Mouse (Mus musculus) intestine, embryonic 16.5 days (tissue): ENCODE measurements around the gene Zfp609. TPM values are rescaled to one million over a fixed set of nuclear protein-coding genes. Genes with fewer than 3 reads are reported as not detected.

ENCODE experiments used
- ATAC-seq: fragments of 200-750 bp; cut with Nextera tagmentation; 2 replicates; pipeline ENCODE4 v1.8.0; 2017; ENCODE audit warnings: moderate TSS enrichment, moderate library complexity
- H3K27ac ChIP-seq: fragments of 300-500 bp; sonication (generic); 2 replicates; pipeline ENCODE4 v1.5.1; 2014; ENCODE audit warnings: mild to moderate bottlenecking, low read length
- H3K27me3 ChIP-seq: fragments of 300-500 bp; sonication (generic); replicated peaks from 2 replicates; pipeline ENCODE4 v1.6.1; 2014; ENCODE audit warnings: low read length, control low read depth, mixed read lengths; ENCODE audit not compliant: control insufficient read depth, insufficient read depth
- H3K36me3 ChIP-seq: fragments of 300-500 bp; sonication (generic); 2 replicates; pipeline ENCODE4 v1.6.1; 2014; ENCODE audit warnings: low read length, control low read depth; ENCODE audit not compliant: control insufficient read depth, insufficient read depth
- H3K4me1 ChIP-seq: fragments of 300-500 bp; sonication (generic); 2 replicates; pipeline ENCODE4 v1.6.1; 2014; ENCODE audit warnings: low read length, control low read depth, mixed read lengths; ENCODE audit not compliant: control insufficient read depth, insufficient read depth
- H3K4me2 ChIP-seq: fragments of 300-500 bp; sonication (generic); 2 replicates; pipeline ENCODE4 v1.6.1; 2014; ENCODE audit warnings: low read depth, low read length, control low read depth
- H3K4me3 ChIP-seq: fragments of 300-500 bp; sonication (generic); 2 replicates; pipeline ENCODE4 v1.5.1; 2014; ENCODE audit warnings: mild to moderate bottlenecking, low read length
- H3K9ac ChIP-seq: fragments of 300-500 bp; sonication (generic); 2 replicates; pipeline ENCODE4 v1.6.1; 2014; ENCODE audit warnings: low read depth, low read length
- H3K9me3 ChIP-seq: fragments of 300-500 bp; sonication (generic); 2 replicates; pipeline ENCODE4 v1.6.1; 2016; ENCODE audit warnings: low read length, control low read depth; ENCODE audit not compliant: control insufficient read depth
- WGBS: fragments of 180-500 bp; shearing (Covaris S2); extraction: QIAGEN DNeasy Blood & Tissue Kit; methylation state at CpG from one replicate; pipeline ENCODE4 v1.1.7; 2014; 5-methylcytosine and 5-hydroxymethylcytosine counted together
- polyA plus RNA-seq: library from polyadenylated mRNA; unstranded; fragments of >200 nt; fragmentation: Nextera tagmentation; extraction: Ambion mirVana; gene quantifications from 2 replicates; pipeline ENCODE4 v1.2.1, GENCODE M21; 2015

Zfp609 gene
- polyA plus RNA-seq, 1 experiment from 2014 or later = 4.2 TPM

DNA sequence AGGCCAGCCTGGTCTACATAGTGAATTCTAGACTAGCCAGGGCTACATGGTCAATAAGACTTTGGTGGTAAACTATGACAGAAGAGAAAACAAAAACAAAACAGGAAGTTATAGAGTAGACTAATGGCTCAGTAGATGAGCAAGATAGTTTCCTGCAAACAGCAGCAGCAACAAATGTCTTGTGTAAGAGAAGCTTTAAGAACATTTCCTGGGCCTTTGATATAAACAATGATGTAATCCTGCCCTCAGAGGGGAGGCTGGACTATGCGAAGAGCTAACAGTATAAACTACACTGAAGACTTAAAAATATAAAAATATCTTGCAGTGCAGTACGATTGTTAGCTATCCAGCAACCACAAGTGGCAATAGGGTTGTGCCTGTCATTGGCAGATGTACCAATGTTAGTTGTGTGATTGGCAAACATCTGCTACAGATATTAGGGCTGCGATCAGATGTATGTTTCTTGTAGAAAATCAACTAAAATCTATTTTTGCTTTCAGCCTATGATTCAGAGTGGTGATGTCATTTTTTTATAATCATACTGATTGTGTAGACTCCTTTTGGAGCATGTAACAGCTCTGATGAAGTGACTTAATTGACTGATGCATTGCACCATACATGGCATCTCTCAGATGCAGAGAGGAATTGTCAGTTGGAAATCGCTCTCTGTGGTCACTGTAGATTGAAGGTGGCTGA, 146.3 kb downstream of the Zfp609 start:
- no peak overlapping the region for H3K9ac ChIP-seq
- no peak for ATAC-seq
- H3K27me3 ChIP-seq = no peaks in the 10 kb centered on the region
- H3K4me1 ChIP-seq = peaks cover 39% of the 10 kb centered on the region
- H3K4me2 ChIP-seq = no peak overlapping the region
- H3K27ac ChIP-seq = no peak overlapping the region
- no peak overlapping the region for H3K4me3 ChIP-seq
- H3K36me3 ChIP-seq = no peaks in the 10 kb centered on the region
- WGBS = 72% methylated on average over 4 of the region's 4 CpGs
- no peaks in the 10 kb centered on the region for H3K9me3 ChIP-seq

DNA sequence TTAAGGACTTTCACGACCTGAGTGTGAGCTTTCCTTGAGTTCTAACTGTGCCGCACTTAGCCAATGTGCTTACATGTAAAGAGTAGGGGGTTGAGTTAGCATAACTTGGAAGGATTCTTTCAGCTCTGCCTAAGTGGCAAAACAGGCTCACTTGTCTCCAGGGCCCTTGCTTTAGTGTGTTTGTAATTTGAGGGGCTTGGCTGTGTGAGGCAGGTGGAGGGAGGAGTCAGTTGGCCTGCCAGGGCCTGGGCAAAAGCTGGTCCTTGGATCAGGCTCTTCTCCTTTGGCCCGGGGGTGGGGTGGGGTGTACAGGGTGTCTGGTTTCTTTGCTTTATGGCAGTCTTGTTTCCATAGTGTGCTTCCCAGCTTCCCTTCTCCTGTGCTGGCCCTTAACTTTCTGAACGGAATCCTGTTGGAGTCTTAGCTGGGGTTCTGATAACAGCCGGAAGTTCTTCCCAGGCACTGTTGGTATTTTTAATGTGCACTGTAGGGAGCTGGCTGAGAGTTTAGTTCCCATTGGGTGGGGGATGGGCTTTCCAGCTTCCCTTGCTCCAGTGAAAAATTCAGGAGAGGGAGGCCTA, 148.1 kb downstream of the Zfp609 start:
- H3K36me3 ChIP-seq = no peaks in the 10 kb centered on the region
- peak overlapping the region; percentile 68 for H3K27ac ChIP-seq
- peaks cover 36% of the 10 kb centered on the region for H3K4me1 ChIP-seq
- no peaks in the 10 kb centered on the region for H3K27me3 ChIP-seq
- peak overlapping the region; percentile 50 for H3K9ac ChIP-seq
- 19% methylated on average over 5 of the region's 5 CpGs for WGBS
- H3K9me3 ChIP-seq = no peaks in the 10 kb centered on the region
- no peak; the same call in 1 of the 2 replicates for ATAC-seq
- H3K4me3 ChIP-seq = peak overlapping the region; percentile 18
- H3K4me2 ChIP-seq = peak overlapping the region; percentile 75

DNA sequence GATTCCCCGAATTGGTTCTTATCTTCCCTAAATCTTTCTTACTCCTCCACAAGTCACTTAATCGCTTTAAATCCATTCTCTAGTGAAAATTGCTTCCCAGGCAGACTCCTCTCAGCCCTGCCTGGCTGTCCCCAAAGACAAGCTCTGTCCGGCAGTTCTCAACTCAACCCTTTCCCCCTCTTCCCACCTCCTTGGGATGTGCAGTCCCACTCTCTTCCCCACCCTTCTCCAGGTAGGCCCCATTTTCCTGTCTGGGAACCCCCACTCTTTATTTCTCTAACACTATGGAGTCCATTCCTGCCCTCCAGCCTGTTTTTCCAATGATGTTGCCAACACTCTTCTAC, 150.3 kb downstream of the Zfp609 start:
- Histone ChIP-seq H3K36me3 (no peaks in the 10 kb centered on the region), H3K9ac (peak overlapping the region; percentile 75), H3K4me1 (peaks cover 36% of the 10 kb centered on the region), H3K9me3 (no peaks in the 10 kb centered on the region), H3K4me2 (peak overlapping the region; percentile 75), H3K27ac (peak overlapping the region; percentile 44; the same call in 1 of the 2 replicates), H3K27me3 (no peaks in the 10 kb centered on the region), H3K4me3 (peak overlapping the region; percentile 61)
- WGBS = 11% methylated on average over 3 of the region's 3 CpGs
- no peak for ATAC-seq

DNA sequence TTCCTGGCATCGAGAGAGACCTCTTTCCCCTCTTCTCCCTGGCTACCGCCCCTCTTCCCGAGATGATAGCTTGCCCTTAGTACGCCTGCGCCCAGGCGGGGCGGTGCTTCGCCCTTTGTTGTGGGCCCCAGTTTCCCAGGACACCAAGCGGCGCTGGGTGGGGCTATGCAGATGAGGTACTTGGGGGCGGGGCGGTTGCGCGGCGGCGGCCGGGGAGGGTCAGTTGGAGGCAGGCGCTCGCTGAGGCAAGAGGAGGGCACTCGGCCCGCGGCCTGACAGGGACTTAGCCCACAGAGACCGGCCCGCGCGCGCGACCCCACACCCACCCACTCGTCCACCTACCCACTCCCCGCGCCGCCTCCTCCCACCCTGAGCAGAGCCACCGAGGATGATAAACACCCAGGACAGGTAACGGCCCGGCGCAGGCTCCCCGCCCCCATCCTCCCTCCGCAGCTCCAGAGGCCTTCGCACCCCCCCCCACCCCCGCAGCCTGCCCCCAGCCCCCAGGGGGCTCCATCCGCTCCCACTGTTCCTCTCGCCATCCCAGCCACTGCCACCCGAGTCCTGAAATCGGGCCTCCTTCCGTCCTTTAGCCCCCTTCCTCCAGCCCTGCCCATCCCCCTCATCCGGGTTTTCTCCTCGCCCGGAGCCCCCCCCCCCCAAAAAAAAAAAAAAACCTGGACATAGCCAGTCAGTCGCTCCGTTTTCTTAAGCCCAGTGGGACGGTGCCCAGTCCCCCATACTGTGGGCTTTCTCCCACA, 150.8 kb downstream of the Zfp609 start:
- peak; percentile 95 for ATAC-seq

DNA sequence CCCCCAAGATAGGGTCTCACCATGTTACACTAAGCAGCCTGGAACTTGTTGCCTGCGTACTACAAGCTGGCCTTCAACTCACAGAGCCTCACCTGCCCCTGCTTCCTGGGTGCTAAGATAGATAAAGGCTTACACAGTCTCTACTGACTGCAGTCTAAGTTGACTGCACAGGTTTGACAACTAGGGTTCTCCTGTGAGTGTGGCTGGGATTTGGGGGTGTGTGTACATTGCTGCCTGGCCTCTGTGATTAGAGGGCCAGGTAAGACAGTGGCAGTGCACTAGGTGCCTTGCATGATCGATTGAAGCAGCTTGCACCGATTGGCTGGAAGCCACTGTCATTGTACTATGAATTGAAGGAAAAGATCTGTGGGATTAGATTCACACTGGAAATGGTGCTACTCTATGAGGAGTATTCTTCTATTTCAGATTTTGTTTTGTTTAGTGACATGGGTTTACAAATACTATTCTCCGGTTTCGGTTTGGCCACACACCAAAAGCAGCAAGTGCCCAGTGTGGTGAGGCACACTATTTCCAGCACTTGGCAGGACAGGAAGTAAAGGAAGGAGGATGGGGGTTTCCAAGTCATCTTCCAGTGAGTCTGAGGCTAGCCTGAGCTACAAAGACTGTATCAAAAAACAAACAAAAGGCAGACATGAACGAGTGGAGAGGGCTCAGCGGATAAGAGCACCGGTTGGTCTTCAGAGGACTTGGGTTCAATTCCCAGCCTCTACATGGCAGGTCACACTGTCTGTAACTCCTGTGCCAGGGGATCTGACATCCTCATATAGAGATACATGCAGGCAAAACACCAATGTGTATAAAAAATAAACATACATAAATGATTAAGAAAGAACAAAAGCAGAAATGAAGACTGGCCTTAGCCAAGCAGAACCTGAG, 151.7 kb downstream of the Zfp609 start:
- no peaks in the 10 kb centered on the region for H3K9me3 ChIP-seq
- WGBS = 47% methylated on average over 8 of the region's 8 CpGs
- ATAC-seq = peak; percentile 34
- no peaks in the 10 kb centered on the region for H3K27me3 ChIP-seq
- peaks cover 37% of the 10 kb centered on the region for H3K4me1 ChIP-seq
- peak overlapping the region; percentile 61 for H3K4me3 ChIP-seq
- peak overlapping the region; percentile 44 for H3K4me2 ChIP-seq
- H3K9ac ChIP-seq = peak overlapping the region; percentile 75
- no peaks in the 10 kb centered on the region for H3K36me3 ChIP-seq
- no peak overlapping the region for H3K27ac ChIP-seq

More for the DNA sequence above, 150.8 kb downstream of the Zfp609 start:
- Histone ChIP-seq H3K4me3 (peak overlapping the region; percentile 61), H3K9me3 (no peaks in the 10 kb centered on the region), H3K36me3 (no peaks in the 10 kb centered on the region), H3K27me3 (no peaks in the 10 kb centered on the region), H3K4me1 (peaks cover 37% of the 10 kb centered on the region), H3K9ac (peak overlapping the region; percentile 75), H3K27ac (peak overlapping the region; percentile 44; the same call in 1 of the 2 replicates), H3K4me2 (peak overlapping the region; percentile 75)
- under 1% methylated on average over 44 of the region's 51 CpGs for WGBS

DNA sequence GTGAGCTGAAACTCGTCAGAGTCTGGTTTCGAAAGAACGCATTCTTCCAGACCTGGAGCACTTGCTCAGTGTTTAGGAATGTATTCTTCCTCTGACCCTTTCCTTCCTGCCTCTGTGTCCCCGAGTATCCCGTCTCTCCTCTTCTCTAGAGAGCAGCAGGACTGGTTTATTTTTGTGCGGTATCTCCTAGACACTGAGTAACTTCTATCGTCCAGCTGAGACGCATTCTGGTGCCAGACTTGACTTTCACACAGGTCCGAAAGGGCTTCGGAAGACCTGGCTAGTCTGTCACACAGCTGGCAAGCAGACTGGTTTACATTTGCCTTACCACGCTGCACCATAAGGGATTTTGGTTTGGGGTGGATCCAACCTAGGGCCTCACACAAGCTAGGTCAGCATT, 154.4 kb downstream of the Zfp609 start:
- H3K9me3 ChIP-seq = no peaks in the 10 kb centered on the region
- H3K9ac ChIP-seq = no peak overlapping the region
- H3K4me2 ChIP-seq = no peak overlapping the region
- peaks cover 16% of the 10 kb centered on the region for H3K4me1 ChIP-seq
- no peak overlapping the region for H3K4me3 ChIP-seq
- 0 out of 2 replicates have a peak overlapping the region, but pooled peaks have one; percentile 8 for H3K27ac ChIP-seq
- ATAC-seq = no peak
- 65% methylated on average over 11 of the region's 11 CpGs for WGBS
- no peaks in the 10 kb centered on the region for H3K27me3 ChIP-seq
- no peaks in the 10 kb centered on the region for H3K36me3 ChIP-seq

DNA sequence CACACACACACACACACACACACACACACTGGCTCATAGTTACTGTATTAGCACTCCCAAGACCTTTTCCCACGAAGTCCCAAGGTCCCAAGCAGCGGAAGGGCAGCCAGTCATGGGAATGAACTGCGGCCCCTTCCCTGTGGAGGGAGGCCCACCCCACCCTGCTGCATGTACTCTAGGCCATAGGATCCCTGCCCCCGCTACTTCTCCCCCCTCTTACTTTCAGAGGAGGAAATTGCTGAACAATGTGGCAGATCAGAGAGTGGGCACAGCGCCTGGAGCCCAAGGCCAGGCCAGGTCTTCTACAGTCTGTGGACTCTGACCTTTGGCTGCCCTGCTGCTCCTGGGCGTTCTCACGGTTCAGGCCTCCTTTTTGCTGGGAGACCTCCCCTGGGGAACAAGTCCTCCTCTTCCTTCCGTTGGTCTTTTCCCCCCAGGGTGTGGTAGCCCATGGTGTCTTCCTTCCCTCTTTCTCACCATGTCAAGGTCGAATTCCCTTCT, 155.9 kb downstream of the Zfp609 start:
- no peaks in the 10 kb centered on the region for H3K36me3 ChIP-seq
- no peaks in the 10 kb centered on the region for H3K27me3 ChIP-seq
- H3K9ac ChIP-seq = no peak overlapping the region; the same call in 1 of the 2 replicates
- H3K4me2 ChIP-seq = no peak overlapping the region
- peak overlapping the region; percentile 59 for H3K27ac ChIP-seq
- WGBS = 44% methylated on average over 9 of the region's 9 CpGs
- no peak overlapping the region for H3K4me3 ChIP-seq
- H3K4me1 ChIP-seq = peaks cover 5% of the 10 kb centered on the region
- ATAC-seq = peak; percentile 66
- H3K9me3 ChIP-seq = no peaks in the 10 kb centered on the region

DNA sequence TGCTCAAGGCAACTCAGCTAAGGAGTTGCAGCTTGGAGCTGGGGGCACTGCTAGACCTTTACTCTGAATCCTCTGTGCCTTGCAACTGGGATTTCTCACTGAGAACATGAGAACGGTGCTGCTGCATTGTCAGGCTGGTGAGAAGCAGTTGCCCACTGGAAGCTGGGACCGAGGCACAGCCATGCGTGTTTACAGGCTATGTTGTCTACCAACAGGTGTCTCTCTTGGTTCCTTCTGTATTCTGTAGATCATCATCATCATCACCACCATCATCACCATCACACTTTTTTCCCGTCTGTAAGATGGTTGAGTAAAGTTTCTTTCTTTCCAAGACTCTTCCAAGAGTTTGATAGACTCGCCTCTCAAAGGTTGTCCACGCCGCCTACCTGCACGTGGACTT, 159.7 kb downstream of the Zfp609 start, which contains the start of gene Oaz2:
Gene Oaz2 (plus strand): TSS at position 301 of the 400 bp plus-strand sequence.
- Histone ChIP-seq H3K4me3 (no peak within 1 kb of the TSS), H3K4me1 (peaks cover 5% of the 10 kb centered on the region), H3K4me2 (no peak within 1 kb of the TSS), H3K27ac (no peak within 1 kb of the TSS), H3K27me3 (no peaks in the 10 kb centered on the region), H3K36me3 (no peaks in the 10 kb centered on the region), H3K9me3 (no peaks in the 10 kb centered on the region), H3K9ac (no peak within 1 kb of the TSS)
- WGBS = 97% methylated on average over 8 of the region's 8 CpGs
- no peak for ATAC-seq
